Mouse (Mus musculus) hindbrain, embryonic 15.5 days (tissue): ENCODE data around the gene Il1rl2. TPM values are rescaled to one million over a fixed set of nuclear protein-coding genes. Genes with fewer than 3 reads are reported as not detected.

Experiments
- ATAC-seq: fragments of 200-750 bp; cut with Nextera tagmentation; 2 replicates; pipeline ENCODE4 v1.8.0; 2017; ENCODE audit warnings: low read depth, moderate number of reproducible peaks, moderate TSS enrichment; ENCODE audit not compliant: low FRiP score
- H3K27ac ChIP-seq: fragments of 300-500 bp; sonication (generic); replicated peaks from 2 replicates; pipeline ENCODE4 v1.5.1; 2015; ENCODE audit warnings: mild to moderate bottlenecking, inconsistent platforms
- H3K27me3 ChIP-seq: fragments of 300-500 bp; sonication (generic); 2 replicates; pipeline ENCODE4 v1.6.1; 2015; ENCODE audit warnings: control low read depth, inconsistent platforms
- H3K36me3 ChIP-seq: fragments of 300-500 bp; sonication (generic); 2 replicates; pipeline ENCODE4 v1.6.1; 2015; ENCODE audit warnings: control low read depth, inconsistent platforms
- H3K4me1 ChIP-seq: fragments of 300-500 bp; sonication (generic); replicated peaks from 2 replicates; pipeline ENCODE4 v1.6.1; 2015; ENCODE audit warnings: control low read depth, inconsistent platforms
- H3K4me2 ChIP-seq: fragments of 300-500 bp; sonication (generic); 2 replicates; pipeline ENCODE4 v1.6.1; 2015; ENCODE audit warnings: moderate library complexity, mild to moderate bottlenecking, inconsistent platforms
- H3K4me3 ChIP-seq: fragments of 300-500 bp; sonication (generic); 2 replicates; pipeline ENCODE4 v1.5.1; 2015; ENCODE audit warnings: mild to moderate bottlenecking, inconsistent platforms
- H3K9ac ChIP-seq: fragments of 300-500 bp; sonication (generic); 2 replicates; pipeline ENCODE4 v1.6.1; 2015; ENCODE audit warnings: inconsistent platforms
- H3K9me3 ChIP-seq: fragments of 300-500 bp; sonication (generic); 2 replicates; pipeline ENCODE4 v1.6.1; 2016; ENCODE audit warnings: control low read depth, inconsistent platforms
- WGBS: fragments of 180-500 bp; shearing (Covaris S2); methylation state at CpG from one replicate; pipeline ENCODE4 v1.1.7; 2015; 5-methylcytosine and 5-hydroxymethylcytosine counted together
- polyA plus RNA-seq: library from polyadenylated mRNA; unstranded; fragments of >200 nt; fragmentation: Nextera tagmentation; extraction: Ambion mirVana; gene quantifications from 2 replicates; pipeline ENCODE4 v1.2.1, GENCODE M21; 2015

Il1rl2 gene
- polyA plus RNA-seq, 1 experiment from 2014 or later: 0.75 TPM

DNA sequence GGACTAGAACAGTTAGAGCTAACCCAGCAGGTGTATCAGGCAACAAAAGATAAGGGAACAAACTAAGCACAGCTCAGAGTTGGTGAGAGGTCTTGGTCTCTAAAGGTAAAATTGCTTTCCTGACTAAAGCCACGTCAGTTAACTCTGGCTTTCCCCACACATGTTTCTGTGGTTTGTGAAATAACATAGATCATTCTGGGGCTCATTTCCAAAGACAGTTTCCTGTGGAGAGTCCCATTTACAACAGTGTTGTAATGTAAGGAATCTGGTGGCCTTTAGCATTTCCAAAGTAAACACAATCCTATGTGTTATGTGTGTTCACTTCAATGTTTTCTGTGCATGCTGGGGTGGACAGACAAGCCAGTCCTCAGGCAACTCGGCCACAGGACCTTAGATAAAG, 35.3 kb downstream of the Il1rl2 start:
- no peak overlapping the region for H3K27ac ChIP-seq
- H3K4me1 ChIP-seq: 0 out of 2 replicates have a peak, but pooled peaks cover 3% of the 10 kb centered on the region
- H3K9ac ChIP-seq: no peak overlapping the region
- no peak overlapping the region for H3K4me3 ChIP-seq
- H3K4me2 ChIP-seq: no peak overlapping the region
- no peaks in the 10 kb centered on the region for H3K36me3 ChIP-seq
- no peaks in the 10 kb centered on the region for H3K27me3 ChIP-seq
- WGBS: 60% methylated on average over 2 of the region's 2 CpGs
- ATAC-seq: no peak
- no peaks in the 10 kb centered on the region for H3K9me3 ChIP-seq

- Histone ChIP-seq H3K27me3 (no peaks in the 10 kb centered on the region), H3K4me3 (no peak overlapping the region), H3K9me3 (no peaks in the 10 kb centered on the region), H3K4me2 (no peak overlapping the region), H3K9ac (no peak overlapping the region), H3K4me1 (0 out of 2 replicates have a peak, but pooled peaks cover 3% of the 10 kb centered on the region), H3K36me3 (no peaks in the 10 kb centered on the region), H3K27ac (no peak overlapping the region)
- no peak for ATAC-seq
- WGBS: 80% methylated on average over 7 of the region's 7 CpGs
Observed at GRCm38 (mm10) chr1:40360969-40361368, 36.6 kb downstream of the Il1rl2 start.

GRCm38 (mm10) chr1:40361596-40361995, 37.2 kb downstream of the Il1rl2 start:
- Histone ChIP-seq H3K27ac (no peak overlapping the region), H3K36me3 (no peaks in the 10 kb centered on the region), H3K9me3 (no peaks in the 10 kb centered on the region), H3K9ac (no peak overlapping the region), H3K4me1 (0 out of 2 replicates have a peak, but pooled peaks cover 3% of the 10 kb centered on the region), H3K27me3 (no peaks in the 10 kb centered on the region), H3K4me2 (no peak overlapping the region), H3K4me3 (no peak overlapping the region)
- no peak for ATAC-seq
- WGBS: 56% methylated on average over 1 of the region's 1 CpGs

DNA sequence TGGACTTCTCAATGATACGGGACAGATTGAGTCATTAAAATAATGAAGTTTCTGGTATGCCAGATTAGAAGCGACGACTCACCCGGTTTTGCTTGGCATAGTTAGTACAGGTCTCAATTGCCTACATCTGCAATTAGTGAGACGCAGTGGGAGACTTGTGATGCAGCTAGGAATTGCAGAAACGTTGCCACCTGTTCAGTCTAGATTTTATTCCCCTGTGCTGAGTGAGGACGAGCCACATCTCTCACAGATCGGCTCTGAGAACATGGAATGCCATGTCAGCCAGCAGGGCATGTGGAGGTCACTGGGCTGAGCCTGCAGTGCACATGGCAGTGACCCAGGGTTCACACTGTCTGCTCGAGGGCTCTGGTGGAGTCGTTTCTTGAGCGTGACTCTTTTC, 38.4 kb downstream of the Il1rl2 start:
- Histone ChIP-seq H3K9ac (no peak overlapping the region), H3K9me3 (no peaks in the 10 kb centered on the region), H3K4me1 (0 out of 2 replicates have a peak, but pooled peaks cover 3% of the 10 kb centered on the region), H3K27me3 (no peaks in the 10 kb centered on the region), H3K4me3 (no peak overlapping the region), H3K36me3 (no peaks in the 10 kb centered on the region), H3K4me2 (no peak overlapping the region), H3K27ac (no peak overlapping the region)
- no peak for ATAC-seq
- WGBS: 71% methylated on average over 11 of the region's 11 CpGs

DNA sequence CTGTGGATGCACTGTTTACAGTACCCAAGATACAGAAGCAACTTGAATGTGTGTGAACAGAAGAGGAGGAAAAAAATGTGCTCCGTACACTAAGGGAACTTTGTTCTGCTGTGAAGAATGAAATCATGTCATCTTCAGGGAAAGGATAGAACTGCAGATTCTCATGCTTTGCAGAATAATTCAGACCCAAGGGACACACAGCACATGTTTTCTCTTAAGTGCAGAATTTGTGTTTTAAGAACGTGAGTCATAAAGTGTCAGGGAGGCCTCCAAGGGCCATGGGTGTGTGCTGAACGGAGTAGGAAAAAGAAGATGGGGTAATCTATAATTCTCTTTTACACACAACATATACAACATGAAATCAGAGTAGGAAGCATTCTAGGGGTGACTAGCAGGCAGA, 48.5 kb downstream of the Il1rl2 start:
- Histone ChIP-seq H3K4me2 (no peak overlapping the region), H3K27ac (no peak overlapping the region), H3K4me1 (no peaks in the 10 kb centered on the region), H3K4me3 (no peak overlapping the region), H3K9me3 (no peaks in the 10 kb centered on the region), H3K27me3 (no peaks in the 10 kb centered on the region), H3K9ac (no peak overlapping the region), H3K36me3 (no peaks in the 10 kb centered on the region)
- no peak for ATAC-seq
- 86% methylated on average over 3 of the region's 3 CpGs for WGBS

DNA sequence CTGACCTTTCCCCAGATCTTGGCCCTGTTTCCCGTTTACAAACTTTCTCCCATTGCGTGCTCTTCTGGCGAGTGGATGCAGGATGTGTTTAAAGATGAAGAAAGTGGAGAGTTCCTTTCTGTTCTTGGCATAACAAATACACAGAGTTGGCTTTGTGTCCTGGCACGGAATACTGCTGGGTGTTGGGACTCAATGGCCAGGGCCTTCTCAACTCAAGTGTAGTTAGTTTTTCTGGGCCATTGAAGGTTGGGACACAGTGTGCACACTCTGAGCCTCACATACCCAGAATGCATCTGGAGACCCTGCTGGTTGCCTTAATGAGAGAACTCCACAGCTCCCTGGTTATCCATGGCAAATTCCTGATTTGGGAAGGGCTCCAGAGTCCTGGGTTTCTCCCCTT, 50.7 kb downstream of the Il1rl2 start:
- no peak overlapping the region for H3K4me3 ChIP-seq
- WGBS: 83% methylated on average over 4 of the region's 4 CpGs
- no peak overlapping the region for H3K4me2 ChIP-seq
- H3K4me1 ChIP-seq: no peaks in the 10 kb centered on the region
- no peaks in the 10 kb centered on the region for H3K9me3 ChIP-seq
- H3K27me3 ChIP-seq: 0 out of 2 replicates have a peak, but pooled peaks cover 3% of the 10 kb centered on the region
- ATAC-seq: no peak
- H3K9ac ChIP-seq: no peak overlapping the region
- no peaks in the 10 kb centered on the region for H3K36me3 ChIP-seq
- no peak overlapping the region for H3K27ac ChIP-seq

GRCm38 (mm10) chr1:40376745-40377144, 52.3 kb downstream of the Il1rl2 start:
- ATAC-seq: peak; percentile 54; the same call in 1 of the 2 replicates
- WGBS: 60% methylated on average over 7 of the region's 7 CpGs
- H3K36me3 ChIP-seq: no peaks in the 10 kb centered on the region
- H3K9ac ChIP-seq: no peak overlapping the region
- no peak overlapping the region for H3K4me2 ChIP-seq
- H3K27me3 ChIP-seq: 0 out of 2 replicates have a peak, but pooled peaks cover 3% of the 10 kb centered on the region
- no peaks in the 10 kb centered on the region for H3K9me3 ChIP-seq
- no peak overlapping the region for H3K27ac ChIP-seq
- H3K4me1 ChIP-seq: no peaks in the 10 kb centered on the region
- no peak overlapping the region for H3K4me3 ChIP-seq

GRCm38 (mm10) chr1:40378794-40379193, 54.4 kb downstream of the Il1rl2 start:
- Histone ChIP-seq H3K27me3 (0 out of 2 replicates have a peak, but pooled peaks cover 3% of the 10 kb centered on the region), H3K36me3 (no peaks in the 10 kb centered on the region), H3K9ac (no peak overlapping the region), H3K4me3 (no peak overlapping the region), H3K9me3 (no peaks in the 10 kb centered on the region), H3K4me2 (no peak overlapping the region), H3K4me1 (no peaks in the 10 kb centered on the region), H3K27ac (no peak overlapping the region)
- WGBS: 17% methylated on average over 8 of the region's 8 CpGs
- ATAC-seq: no peak

DNA sequence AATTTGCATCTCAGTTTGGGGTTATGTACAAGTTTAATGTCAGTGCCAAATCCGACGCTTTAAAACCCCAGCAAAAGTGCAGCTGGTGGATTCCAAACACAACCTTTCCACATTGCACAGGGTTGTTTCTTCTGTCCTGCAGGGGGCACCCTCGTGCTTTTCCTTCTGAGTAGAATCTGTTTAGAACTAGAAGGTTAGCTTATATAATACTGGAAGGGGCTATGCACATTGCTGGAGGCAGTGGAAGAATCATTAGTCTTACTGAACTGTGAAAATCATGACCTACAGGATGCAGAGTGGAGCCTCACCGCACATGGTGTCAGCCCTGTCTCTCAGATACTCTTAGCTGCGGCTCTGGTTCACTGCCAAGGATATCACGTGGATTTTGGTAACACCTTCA, 55.7 kb downstream of the Il1rl2 start:
- Histone ChIP-seq H3K4me3 (no peak overlapping the region), H3K9ac (no peak overlapping the region), H3K36me3 (no peaks in the 10 kb centered on the region), H3K27me3 (0 out of 2 replicates have a peak, but pooled peaks cover 3% of the 10 kb centered on the region), H3K4me1 (no peaks in the 10 kb centered on the region), H3K9me3 (no peaks in the 10 kb centered on the region), H3K27ac (no peak overlapping the region), H3K4me2 (no peak overlapping the region)
- no peak for ATAC-seq
- 57% methylated on average over 6 of the region's 6 CpGs for WGBS

DNA sequence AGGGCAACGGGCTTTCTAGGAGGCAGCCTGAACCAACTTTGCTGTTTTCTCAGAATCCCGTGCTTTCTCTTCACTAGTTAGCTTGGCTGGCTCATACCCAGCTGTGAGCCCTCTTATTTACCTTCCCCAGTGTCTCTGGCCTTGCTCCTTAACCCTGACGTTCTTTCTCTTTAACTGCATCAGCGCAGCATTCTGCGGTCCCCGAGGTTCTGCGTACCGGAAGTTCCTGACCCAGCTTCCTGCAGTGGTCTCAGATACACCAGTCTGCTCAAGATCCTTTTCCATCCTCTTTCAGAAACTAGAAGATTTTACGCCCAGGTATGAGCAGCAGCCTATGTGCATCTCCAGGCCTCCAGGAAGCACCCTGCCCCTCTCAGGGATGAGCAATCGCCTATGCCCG, 56.6 kb downstream of the Il1rl2 start:
- Histone ChIP-seq H3K27me3 (0 out of 2 replicates have a peak, but pooled peaks cover 3% of the 10 kb centered on the region), H3K9ac (no peak overlapping the region), H3K36me3 (no peaks in the 10 kb centered on the region), H3K9me3 (no peaks in the 10 kb centered on the region), H3K4me1 (no peaks in the 10 kb centered on the region), H3K27ac (no peak overlapping the region), H3K4me3 (no peak overlapping the region), H3K4me2 (no peak overlapping the region)
- 90% methylated on average over 11 of the region's 11 CpGs for WGBS
- ATAC-seq: no peak

- H3K27me3 ChIP-seq: 0 out of 2 replicates have a peak, but pooled peaks cover 3% of the 10 kb centered on the region
- no peak overlapping the region for H3K4me2 ChIP-seq
- H3K4me3 ChIP-seq: no peak overlapping the region
- no peaks in the 10 kb centered on the region for H3K9me3 ChIP-seq
- 90% methylated on average over 5 of the region's 5 CpGs for WGBS
- no peak overlapping the region for H3K9ac ChIP-seq
- H3K27ac ChIP-seq: no peak overlapping the region
- no peak for ATAC-seq
- no peaks in the 10 kb centered on the region for H3K4me1 ChIP-seq
- no peaks in the 10 kb centered on the region for H3K36me3 ChIP-seq
Observed at GRCm38 (mm10) chr1:40382841-40383240, 58.4 kb downstream of the Il1rl2 start.

DNA sequence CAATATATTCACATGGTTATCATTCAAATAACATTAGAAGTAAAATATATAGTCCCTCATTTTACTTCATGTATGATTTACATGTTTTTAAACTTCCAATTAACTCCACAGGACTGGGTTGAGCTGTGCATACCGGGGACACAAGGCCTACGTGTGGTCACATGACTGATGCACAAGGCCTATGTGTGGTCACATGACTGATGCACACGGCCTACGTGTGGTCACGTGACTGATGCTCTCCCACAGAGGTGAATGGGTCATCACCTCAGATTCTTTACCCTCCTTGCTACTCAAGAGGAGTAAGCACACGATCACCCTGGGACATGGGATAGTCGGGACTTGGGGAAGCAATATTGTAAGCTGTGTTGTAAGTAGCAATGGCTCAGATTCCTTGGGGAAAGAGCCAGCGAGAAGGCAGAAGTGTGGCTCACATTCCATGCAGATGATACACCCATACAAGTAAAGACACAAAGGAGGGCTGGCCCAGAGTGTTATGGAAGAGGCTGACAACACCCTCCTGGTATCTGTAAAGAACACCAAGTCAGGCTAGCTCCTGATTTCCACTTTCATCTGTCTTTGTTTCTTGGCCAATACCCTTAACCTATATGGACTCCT, 60.6 kb downstream of the Il1rl2 start:
- 92% methylated on average over 8 of the region's 8 CpGs for WGBS
- no peak for ATAC-seq
- H3K4me3 ChIP-seq: no peak overlapping the region

DNA sequence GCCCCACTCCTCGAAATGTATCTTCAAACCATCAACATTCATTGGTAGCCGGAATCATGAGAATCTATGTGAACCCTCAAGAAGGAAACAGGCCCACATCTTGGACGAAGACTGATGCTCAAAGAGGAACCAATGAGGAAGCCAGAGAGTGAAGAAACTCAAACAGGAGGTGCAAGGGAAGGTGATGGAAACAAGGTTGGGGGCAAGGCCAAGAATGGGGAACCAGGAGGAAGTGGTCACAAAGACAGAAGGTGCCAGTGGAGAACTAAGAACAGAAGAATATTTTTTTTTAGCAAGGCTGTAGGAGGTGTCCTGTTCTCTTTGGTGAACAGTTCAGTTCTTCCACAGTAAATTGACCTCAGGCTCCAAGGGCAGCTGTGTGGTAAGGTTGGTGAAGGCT, 67.0 kb downstream of the Il1rl2 start:
- Histone ChIP-seq H3K4me3 (no peak overlapping the region), H3K4me1 (no peaks in the 10 kb centered on the region), H3K27me3 (no peaks in the 10 kb centered on the region), H3K4me2 (no peak overlapping the region), H3K9ac (no peak overlapping the region), H3K36me3 (no peaks in the 10 kb centered on the region), H3K9me3 (no peaks in the 10 kb centered on the region), H3K27ac (no peak overlapping the region)
- WGBS: 93% methylated on average over 3 of the region's 3 CpGs
- ATAC-seq: no peak

More for the DNA sequence above, 60.6 kb downstream of the Il1rl2 start:
- no peak overlapping the region for H3K9ac ChIP-seq
- no peak overlapping the region for H3K27ac ChIP-seq
- H3K27me3 ChIP-seq: no peaks in the 10 kb centered on the region
- H3K4me1 ChIP-seq: no peaks in the 10 kb centered on the region
- no peak overlapping the region for H3K4me2 ChIP-seq
- no peaks in the 10 kb centered on the region for H3K36me3 ChIP-seq
- no peaks in the 10 kb centered on the region for H3K9me3 ChIP-seq
